Mouse (Mus musculus): ENCODE data around the gene AU040320.

DNA sequence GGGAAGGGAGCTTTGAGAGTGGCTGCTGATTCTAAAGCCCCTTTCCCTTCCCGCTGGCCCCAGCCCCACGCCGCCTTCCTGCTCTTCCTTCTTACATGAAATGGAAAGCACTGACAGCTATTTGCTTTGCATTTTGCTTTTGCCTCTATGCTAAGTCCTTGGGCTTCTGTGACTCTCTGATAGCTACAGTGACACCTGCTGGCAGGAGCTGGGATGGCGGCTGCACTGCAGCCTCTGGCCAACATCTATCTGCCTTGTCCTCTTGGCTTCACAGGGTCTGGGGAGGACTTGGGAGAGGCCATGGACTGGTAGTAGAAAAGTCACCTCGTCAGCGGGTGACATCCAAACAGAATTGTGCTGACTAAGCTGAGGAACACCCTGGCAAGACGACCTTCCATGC lies 86.5 kb downstream of the AU040320 start:
- TF ChIP-seq POLR2A (IDR thresholded peaks at IDR 0.05; ENCODE audit: extremely low read depth, insufficient read depth, low read length), result no peak
- peak; percentile 92 for TF ChIP-seq CTCF (IDR thresholded peaks at IDR 0.05; ENCODE audit: extremely low read depth, insufficient read depth, low read length)

Measured in cortical plate, adult 2 months (tissue).